Mouse (Mus musculus): ENCODE results near the gene Uchl5. TPM values are rescaled to one million over a fixed set of nuclear protein-coding genes. Genes with fewer than 3 reads are reported as not detected.

Uchl5 gene
- polyA plus RNA-seq, 1 experiment = 23.4 TPM

- TF ChIP-seq MYOD1 (IDR thresholded peaks at IDR 0.05; ENCODE audit: control insufficient read depth, insufficient read length, low read depth) = no peak
- H3ac ChIP-seq (ENCODE audit: control insufficient read depth, insufficient read length, low read depth) = no peak overlapping the region
- peaks cover 20% of the 10 kb centered on the region for H3K36me3 ChIP-seq (ENCODE audit: control insufficient read depth, insufficient read depth)
- no peaks in the 10 kb centered on the region for H3K79me3 ChIP-seq (ENCODE audit: low read depth)
- no peak overlapping the region for H3K4me3 ChIP-seq (ENCODE audit: insufficient read depth, poor library complexity, severe bottlenecking)
- H3K79me2 ChIP-seq (ENCODE audit: control insufficient read depth, insufficient read depth) = no peaks in the 10 kb centered on the region
- no peaks in the 10 kb centered on the region for H3K27me3 ChIP-seq (ENCODE audit: control insufficient read depth, insufficient read depth, insufficient read length)
Measured at GRCm38 (mm10) chr1:143809062-143809461, 32.0 kb downstream of the Uchl5 start.

GRCm38 (mm10) chr1:143813676-143814360 is 36.7 kb downstream of the Uchl5 start:
- Histone ChIP-seq H3K79me3 (ENCODE audit: low read depth) (no peaks in the 10 kb centered on the region), H3K36me3 (ENCODE audit: control insufficient read depth, insufficient read depth) (no peaks in the 10 kb centered on the region), H3ac (ENCODE audit: control insufficient read depth, insufficient read length, low read depth) (no peak overlapping the region), H3K79me2 (ENCODE audit: control insufficient read depth, insufficient read depth) (no peaks in the 10 kb centered on the region), H3K27me3 (ENCODE audit: control insufficient read depth, insufficient read depth, insufficient read length) (no peaks in the 10 kb centered on the region), H3K4me3 (ENCODE audit: insufficient read depth, poor library complexity, severe bottlenecking) (no peak overlapping the region)
- no peak for TF ChIP-seq MYOD1 (IDR thresholded peaks at IDR 0.05; ENCODE audit: control insufficient read depth, insufficient read length, low read depth)
- peak; percentile 56 for TF ChIP-seq CTCF (IDR thresholded peaks at IDR 0.05; ENCODE audit: control insufficient read depth, insufficient read depth, insufficient read length)
- no peak for TF ChIP-seq CEBPB (IDR thresholded peaks at IDR 0.05; ENCODE audit: low read depth)
- TF ChIP-seq FOSL1 (IDR thresholded peaks at IDR 0.05; ENCODE audit: insufficient read depth, low read length, poor library complexity, severe bottlenecking) = no peak
- TF ChIP-seq MAX (IDR thresholded peaks at IDR 0.05) = no peak
- no peak for TF ChIP-seq USF1 (IDR thresholded peaks at IDR 0.05; ENCODE audit: low read depth)

- Histone ChIP-seq H3K79me3 (ENCODE audit: low read depth) (no peaks in the 10 kb centered on the region), H3K79me2 (ENCODE audit: control insufficient read depth, insufficient read depth) (no peaks in the 10 kb centered on the region), H3K27me3 (ENCODE audit: control insufficient read depth, insufficient read depth, insufficient read length) (no peaks in the 10 kb centered on the region), H3K36me3 (ENCODE audit: control insufficient read depth, insufficient read depth) (no peaks in the 10 kb centered on the region), H3K4me3 (ENCODE audit: insufficient read depth, poor library complexity, severe bottlenecking) (no peak overlapping the region), H3ac (ENCODE audit: control insufficient read depth, insufficient read length, low read depth) (no peak overlapping the region)
- TF ChIP-seq USF1 (IDR thresholded peaks at IDR 0.05; ENCODE audit: low read depth) (no peak), MAX (IDR thresholded peaks at IDR 0.05) (no peak), CTCF (IDR thresholded peaks at IDR 0.05; ENCODE audit: control insufficient read depth, insufficient read depth, insufficient read length) (no peak), FOSL1 (IDR thresholded peaks at IDR 0.05; ENCODE audit: insufficient read depth, low read length, poor library complexity, severe bottlenecking) (no peak), MYOG (IDR thresholded peaks at IDR 0.05; ENCODE audit: control insufficient read depth, extremely low read depth, insufficient read length) (no peak), MYOD1 (IDR thresholded peaks at IDR 0.05; ENCODE audit: control insufficient read depth, insufficient read length, low read depth) (no peak), CEBPB (IDR thresholded peaks at IDR 0.05; ENCODE audit: low read depth) (no peak)
Measured at GRCm38 (mm10) chr1:143820096-143820877, 43.2 kb downstream of the Uchl5 start.

GRCm38 (mm10) chr1:143822677-143823076 is 45.6 kb downstream of the Uchl5 start:
- no peak for TF ChIP-seq FOSL1 (IDR thresholded peaks at IDR 0.05; ENCODE audit: insufficient read depth, low read length, poor library complexity, severe bottlenecking)
- no peak for TF ChIP-seq MAX (IDR thresholded peaks at IDR 0.05)
- TF ChIP-seq MYOD1 (IDR thresholded peaks at IDR 0.05; ENCODE audit: control insufficient read depth, insufficient read length, low read depth) = no peak
- TF ChIP-seq CEBPB (IDR thresholded peaks at IDR 0.05; ENCODE audit: low read depth) = no peak
- TF ChIP-seq USF1 (IDR thresholded peaks at IDR 0.05; ENCODE audit: low read depth) = no peak
- no peak for TF ChIP-seq CTCF (IDR thresholded peaks at IDR 0.05; ENCODE audit: control insufficient read depth, insufficient read depth, insufficient read length)
- no peak for TF ChIP-seq MYOG (IDR thresholded peaks at IDR 0.05; ENCODE audit: control insufficient read depth, extremely low read depth, insufficient read length)
- H3K79me2 ChIP-seq (ENCODE audit: control insufficient read depth, insufficient read depth) = no peaks in the 10 kb centered on the region
- H3K79me3 ChIP-seq (ENCODE audit: low read depth) = no peaks in the 10 kb centered on the region

GRCm38 (mm10) chr1:143830713-143831112 is 53.6 kb downstream of the Uchl5 start:
- no peak overlapping the region for H3ac ChIP-seq (ENCODE audit: control insufficient read depth, insufficient read length, low read depth)
- H3K79me3 ChIP-seq (ENCODE audit: low read depth) = no peaks in the 10 kb centered on the region
- no peak overlapping the region for H3K4me3 ChIP-seq (ENCODE audit: insufficient read depth, poor library complexity, severe bottlenecking)
- H3K36me3 ChIP-seq (ENCODE audit: control insufficient read depth, insufficient read depth) = no peaks in the 10 kb centered on the region
- TF ChIP-seq CEBPB (IDR thresholded peaks at IDR 0.05; ENCODE audit: low read depth) = no peak
- no peak for TF ChIP-seq USF1 (IDR thresholded peaks at IDR 0.05; ENCODE audit: low read depth)
- no peak for TF ChIP-seq FOSL1 (IDR thresholded peaks at IDR 0.05; ENCODE audit: insufficient read depth, low read length, poor library complexity, severe bottlenecking)
- TF ChIP-seq MYOD1 (IDR thresholded peaks at IDR 0.05; ENCODE audit: control insufficient read depth, insufficient read length, low read depth) = no peak
- no peak for TF ChIP-seq MYOG (IDR thresholded peaks at IDR 0.05; ENCODE audit: control insufficient read depth, extremely low read depth, insufficient read length)
- TF ChIP-seq CTCF (IDR thresholded peaks at IDR 0.05; ENCODE audit: control insufficient read depth, insufficient read depth, insufficient read length) = no peak
- TF ChIP-seq MAX (IDR thresholded peaks at IDR 0.05) = no peak
- no peaks in the 10 kb centered on the region for H3K27me3 ChIP-seq (ENCODE audit: control insufficient read depth, insufficient read depth, insufficient read length)
- H3K79me2 ChIP-seq (ENCODE audit: control insufficient read depth, insufficient read depth) = no peaks in the 10 kb centered on the region

More at GRCm38 (mm10) chr1:143822677-143823076, 45.6 kb downstream of the Uchl5 start:
- Histone ChIP-seq H3K27me3 (ENCODE audit: control insufficient read depth, insufficient read depth, insufficient read length) (no peaks in the 10 kb centered on the region), H3K36me3 (ENCODE audit: control insufficient read depth, insufficient read depth) (no peaks in the 10 kb centered on the region), H3K4me3 (ENCODE audit: insufficient read depth, poor library complexity, severe bottlenecking) (no peak overlapping the region), H3ac (ENCODE audit: control insufficient read depth, insufficient read length, low read depth) (no peak overlapping the region)

Data from C2C12 (cell line).